Mouse (Mus musculus) left cerebral cortex, postnatal 14 days (tissue): Measurements from ENCODE around the gene Ppp6r2. TPM values are rescaled to one million over a fixed set of nuclear protein-coding genes. Genes with fewer than 3 reads are reported as not detected.
A peak's percentile ranks its signal among the peaks of the same experiment; 100 is the strongest.

ENCODE experiments used
- DNase-seq, 2 experiments: peaks; one replicate each; pipeline ENCODE4 v3.0.0; 2021 to 2022; ENCODE audit warnings: low spot score in 2 of 2, mixed read lengths in 1 of 2
- intact Hi-C: fragments of 180-260 bp; cut with DNase I; formaldehyde crosslinking; loops from one replicate; pipeline ENCODE4 v1.15.1; 2025
- total RNA-seq, 2 experiments: library from RNA; stranded (reverse); gene quantifications; 2 replicates each; pipeline ENCODE4 v1.2.3; 2021

Ppp6r2 gene
- total RNA-seq, 2 experiments from 2014 or later = 154 to 159 TPM

DNA sequence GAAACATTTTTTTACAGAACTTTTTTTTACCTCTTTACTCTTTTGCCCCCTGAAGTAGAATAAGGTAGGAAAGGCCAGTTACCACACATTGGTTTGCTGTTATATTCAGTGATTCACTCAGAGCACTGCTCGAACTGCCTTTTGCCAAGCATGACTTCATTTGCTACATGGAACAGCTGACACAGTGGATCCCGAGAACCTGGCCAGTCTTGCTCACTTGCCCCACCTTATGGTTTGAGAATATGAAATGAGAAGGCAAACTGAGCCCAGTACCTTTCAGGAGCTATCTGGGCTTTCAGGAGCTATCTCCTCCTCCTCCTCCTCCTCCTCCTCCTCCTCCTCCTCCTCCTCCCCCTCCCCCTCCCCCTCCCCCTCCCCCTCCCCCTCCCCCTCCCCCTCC is 22.2 kb downstream of the Ppp6r2 start:
- no peak for DNase-seq

DNA sequence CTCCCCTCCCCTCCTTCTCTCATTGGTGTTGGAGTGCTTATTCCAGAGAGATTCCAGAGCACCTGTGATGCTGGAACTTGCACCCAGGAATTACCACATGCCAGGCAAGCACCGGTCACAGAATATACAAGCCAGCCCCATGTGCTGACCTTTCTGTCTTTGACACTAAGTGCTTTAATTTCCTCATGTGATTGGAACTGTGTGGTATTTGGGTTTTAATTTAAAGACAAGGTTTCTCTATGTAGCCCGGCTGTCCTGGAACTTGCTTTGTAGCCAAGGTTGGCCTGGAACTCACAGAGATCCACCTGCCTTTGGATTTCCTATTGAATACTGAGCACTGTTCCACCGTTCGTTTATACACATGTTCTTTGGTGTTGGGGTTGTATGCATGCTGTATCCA is 22.7 kb downstream of the Ppp6r2 start:
- intact Hi-C loops = no loop called here
- DNase-seq = no peak

More for the DNA sequence above, 22.2 kb downstream of the Ppp6r2 start:
- intact Hi-C loops = no loop called here

DNA sequence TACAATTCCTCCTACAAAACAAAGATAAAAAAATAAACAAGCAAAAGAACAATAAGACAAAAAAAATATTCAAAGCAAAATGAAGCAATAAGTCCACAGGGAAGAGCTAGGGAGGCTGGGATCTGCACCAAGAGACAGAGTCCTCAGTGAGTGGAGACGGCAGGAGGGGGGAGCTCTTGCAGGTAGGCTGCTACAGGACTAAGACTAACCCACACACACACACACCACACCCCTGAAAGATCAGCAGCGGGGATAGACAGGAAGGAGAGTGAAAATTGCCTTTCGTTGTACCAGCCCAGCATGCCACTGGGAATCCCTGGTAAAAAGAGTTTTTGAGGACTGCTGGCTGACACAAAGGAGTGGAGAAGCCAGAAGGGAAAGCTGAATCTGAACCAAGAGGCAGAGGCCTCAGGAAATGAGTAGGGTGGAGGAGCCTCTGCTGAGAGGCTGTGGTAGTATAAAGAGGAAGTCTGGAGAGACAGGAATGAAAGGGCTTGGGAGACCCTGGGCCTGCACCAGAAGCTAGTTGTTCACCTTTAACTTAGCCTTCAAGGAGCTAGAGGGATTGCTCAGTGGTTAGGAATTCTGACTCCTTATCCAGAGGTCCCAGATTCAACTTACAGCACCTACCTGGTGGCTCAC is 28.5 kb downstream of the Ppp6r2 start:
- intact Hi-C loops = no loop called here
- no peak for DNase-seq

- intact Hi-C loops = no loop called here
- no peak for DNase-seq
These were observed 29.7 kb downstream of the Ppp6r2 start for GRCm38 (mm10) chr15:89241025-89241424.

- intact Hi-C loops = no loop called here
- DNase-seq = no peak
These were observed 37.7 kb downstream of the Ppp6r2 start for GRCm38 (mm10) chr15:89249063-89249462.

DNA sequence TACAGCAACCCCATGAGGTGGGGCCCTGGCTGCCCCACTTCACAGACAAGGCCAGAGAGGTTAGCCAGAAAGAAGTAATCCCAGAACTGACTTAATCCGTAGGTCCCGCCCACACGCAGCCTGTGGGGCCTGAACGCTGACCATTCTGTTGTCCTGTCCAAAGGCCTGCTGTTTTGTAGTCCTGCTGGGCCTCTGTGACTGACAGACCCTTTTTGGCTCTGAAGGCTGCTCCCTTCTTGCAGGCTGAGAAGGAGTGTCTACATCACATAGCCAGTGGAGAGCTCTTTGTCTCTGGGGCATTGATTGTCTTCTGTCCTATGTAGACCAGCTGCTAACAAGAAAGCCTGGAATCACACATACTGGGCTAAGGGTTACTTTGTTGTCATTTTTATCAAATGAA is 44.0 kb downstream of the Ppp6r2 start:
- no peak for DNase-seq
- intact Hi-C loops = no loop called here

DNA sequence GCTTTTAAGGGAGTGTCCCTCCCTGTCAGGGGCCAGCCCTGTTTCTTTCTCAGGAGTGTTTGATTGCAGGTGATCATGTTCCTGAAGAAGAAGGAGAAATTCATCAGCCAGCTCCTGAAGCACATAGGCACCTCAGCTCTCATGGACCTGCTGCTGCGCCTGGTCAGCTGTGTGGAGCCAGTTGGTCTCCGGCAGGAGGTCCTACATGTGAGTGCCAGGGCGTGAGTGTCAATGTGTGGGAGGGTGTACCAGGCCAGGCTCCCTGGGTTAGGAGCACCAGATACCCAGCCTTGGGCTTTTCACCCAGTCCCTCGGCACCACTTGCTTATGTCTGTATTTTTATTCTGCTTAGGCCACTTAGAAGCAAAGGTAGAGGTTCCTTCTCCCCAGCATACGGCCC is 47.6 kb downstream of the Ppp6r2 start:
- DNase-seq = no peak

GRCm38 (mm10) chr15:89264485-89264884 is 53.1 kb downstream of the Ppp6r2 start:
- DNase-seq = no peak
- intact Hi-C loops = no loop called here

More for the DNA sequence above, 47.6 kb downstream of the Ppp6r2 start:
- intact Hi-C loops = no loop called here

- intact Hi-C loops = no loop called here
- no peak for DNase-seq
These were observed 64.1 kb downstream of the Ppp6r2 start for GRCm38 (mm10) chr15:89275497-89275896.

GRCm38 (mm10) chr15:89277366-89277765 is 66.0 kb downstream of the Ppp6r2 start:
- intact Hi-C loops = no loop called here

GRCm38 (mm10) chr15:89282546-89282945 is 71.2 kb downstream of the Ppp6r2 start:
- DNase-seq = no peak
- intact Hi-C loops = no loop called here

More at GRCm38 (mm10) chr15:89277366-89277765, 66.0 kb downstream of the Ppp6r2 start:
- no peak for DNase-seq

GRCm38 (mm10) chr15:89284094-89284493 is 72.7 kb downstream of the Ppp6r2 start:
- intact Hi-C loops = no loop called here
- DNase-seq = no peak

- DNase-seq = peak in 1 of 2 experiments; percentile 72
- intact Hi-C loops = no loop called here
These were observed 73.7 kb downstream of the Ppp6r2 start for GRCm38 (mm10) chr15:89285004-89285403.

DNA sequence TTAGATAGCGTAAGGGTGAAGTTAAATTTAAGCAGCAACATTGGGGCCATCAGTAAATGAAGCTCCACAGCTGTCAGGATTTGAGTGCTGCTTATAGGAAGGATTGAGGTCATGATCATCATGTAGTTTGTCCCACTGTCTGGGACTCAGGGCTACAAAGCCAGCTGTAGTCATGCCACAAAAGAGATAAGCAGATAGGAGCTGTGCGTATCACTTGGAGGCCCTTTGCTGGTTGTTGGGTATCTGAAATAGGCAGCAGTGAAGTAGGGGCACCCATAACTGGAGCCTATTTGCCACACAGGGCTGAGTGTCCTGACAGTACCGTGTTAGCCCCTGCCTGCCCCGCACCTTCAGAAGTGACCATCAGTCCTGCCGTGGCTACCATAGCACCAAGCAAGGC is 74.1 kb downstream of the Ppp6r2 start:
- no peak for DNase-seq
- intact Hi-C loops = no loop called here

- intact Hi-C loops = no loop called here
- no peak for DNase-seq
These were observed 74.8 kb downstream of the Ppp6r2 start for GRCm38 (mm10) chr15:89286114-89286513.

DNA sequence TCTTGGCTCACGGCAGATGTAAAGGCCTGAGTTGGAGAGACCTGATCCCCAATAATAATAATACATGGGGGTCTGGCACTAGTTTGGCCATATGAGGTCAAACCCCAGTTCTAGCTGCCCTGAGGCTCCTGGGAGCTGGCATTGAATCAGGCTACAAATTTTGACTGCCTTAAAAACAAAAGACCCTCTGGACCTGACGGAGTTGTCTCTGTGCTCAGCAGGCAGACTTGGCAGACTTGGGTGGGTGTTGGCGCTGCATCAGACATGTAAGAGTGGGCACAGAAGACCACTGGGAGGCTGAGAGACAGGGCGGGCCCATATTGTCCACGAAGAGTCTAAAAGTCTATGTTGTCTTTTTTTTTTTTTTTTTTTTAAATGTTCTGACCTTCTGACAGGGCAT is 75.2 kb downstream of the Ppp6r2 start:
- intact Hi-C loops = no loop called here
- DNase-seq = no peak

- DNase-seq = no peak
These were observed 76.9 kb downstream of the Ppp6r2 start for GRCm38 (mm10) chr15:89288227-89288767.

GRCm38 (mm10) chr15:89289455-89289854 is 78.1 kb downstream of the Ppp6r2 start:
- DNase-seq = no peak
- intact Hi-C loops = no loop called here

More at GRCm38 (mm10) chr15:89288227-89288767, 76.9 kb downstream of the Ppp6r2 start:
- intact Hi-C loops = no loop called here

- intact Hi-C loops = no loop called here
These were observed 80.2 kb downstream of the Ppp6r2 start for GRCm38 (mm10) chr15:89291521-89291920.

GRCm38 (mm10) chr15:89292795-89293194 is 81.4 kb downstream of the Ppp6r2 start:
- no peak for DNase-seq
- intact Hi-C loops = no loop called here

More at GRCm38 (mm10) chr15:89291521-89291920, 80.2 kb downstream of the Ppp6r2 start:
- DNase-seq = no peak

- intact Hi-C loops = no loop called here
- no peak for DNase-seq
These were observed 82.4 kb downstream of the Ppp6r2 start for GRCm38 (mm10) chr15:89293778-89294177.
